Mouse (Mus musculus) layer of hippocampus, adult 18-20 months (tissue): ENCODE data around the gene Ctnnal1. TPM values are rescaled to one million over a fixed set of nuclear protein-coding genes. Genes with fewer than 3 reads are reported as not detected.
"Not testable (repeated sequence)": the region's sequence is repeated elsewhere in the genome, so short reads cannot be mapped to it uniquely, and the experiment has no call there.

Experiments used
- DNase-seq, 2 experiments: peaks; one replicate each; pipeline ENCODE4 v3.0.0; 2022; ENCODE audit warnings: low spot score in 2 of 2
- long read RNA-seq: library from polyadenylated mRNA; stranded (forward); transcript quantifications from one replicate; pipeline ENCODE4 v2.0.0, GENCODE M21; 2021
- total RNA-seq, 2 experiments: library from RNA; stranded (reverse); gene quantifications; 2 replicates each; pipeline ENCODE4 v1.2.3; 2021

Gene Ctnnal1
- total RNA-seq: 10 to 100 TPM; 11.3 to 14.1 TPM
- long read RNA-seq, transcript Ctnnal1-201 (19 exons, 3,664 nt): major isoform, 5 of 9 reads
- long read RNA-seq, partial matches to known transcripts: 3 of 9 reads
- long read RNA-seq, other reads (novel, unspliced or antisense): 1 of 9 reads

- DNase-seq: peak; percentile 84 to 89
Measured at GRCm38 (mm10) chr4:56865003-56865511, at the start of gene Ctnnal1. Gene Ctnnal1, minus strand, starts transcription at chr4:56865188.

- DNase-seq: no peak
Measured at GRCm38 (mm10) chr4:56914761-56915160, 49.8 kb upstream of the Ctnnal1 start.

GRCm38 (mm10) chr4:56914338-56914737, 49.4 kb upstream of the Ctnnal1 start:
- no peak for DNase-seq

GRCm38 (mm10) chr4:56912382-56913001, 47.5 kb upstream of the Ctnnal1 start:
- no peak for DNase-seq

- no peak for DNase-seq
Measured at GRCm38 (mm10) chr4:56909568-56909967, 44.6 kb upstream of the Ctnnal1 start.

GRCm38 (mm10) chr4:56907671-56908070, 42.7 kb upstream of the Ctnnal1 start:
- no peak for DNase-seq

- DNase-seq: no peak
Measured at GRCm38 (mm10) chr4:56906926-56907325, 41.9 kb upstream of the Ctnnal1 start.

- no peak for DNase-seq
Measured at GRCm38 (mm10) chr4:56905507-56905906, 40.5 kb upstream of the Ctnnal1 start.

- no peak for DNase-seq
Measured at GRCm38 (mm10) chr4:56901671-56902070, 36.7 kb upstream of the Ctnnal1 start.

GRCm38 (mm10) chr4:56899216-56899615, 34.2 kb upstream of the Ctnnal1 start:
- no peak for DNase-seq

- DNase-seq: no peak
Measured at GRCm38 (mm10) chr4:56897511-56897910, 32.5 kb upstream of the Ctnnal1 start.

- DNase-seq: no peak
Measured at GRCm38 (mm10) chr4:56894196-56894595, 29.2 kb upstream of the Ctnnal1 start.

GRCm38 (mm10) chr4:56892501-56893115, 27.6 kb upstream of the Ctnnal1 start:
- no peak for DNase-seq

GRCm38 (mm10) chr4:56888483-56888882, 23.5 kb upstream of the Ctnnal1 start:
- no peak for DNase-seq

- DNase-seq: no peak
Measured at GRCm38 (mm10) chr4:56886286-56886979, 21.4 kb upstream of the Ctnnal1 start.

- no peak for DNase-seq
Measured at GRCm38 (mm10) chr4:56880036-56880703, 15.2 kb upstream of the Ctnnal1 start.

- no peak for DNase-seq
Measured at GRCm38 (mm10) chr4:56878971-56879370, 14.0 kb upstream of the Ctnnal1 start.

GRCm38 (mm10) chr4:56870541-56870940, 5.6 kb upstream of the Ctnnal1 start:
- DNase-seq: not testable (repeated sequence)

GRCm38 (mm10) chr4:56867761-56868160, 2.8 kb upstream of the Ctnnal1 start:
- DNase-seq: no peak

GRCm38 (mm10) chr4:56865971-56866370, 983 bp upstream of the Ctnnal1 start:
- DNase-seq: no peak

GRCm38 (mm10) chr4:56864417-56865001, 479 bp downstream of the Ctnnal1 start:
- DNase-seq: peak; percentile 16 to 33
